Mouse (Mus musculus): Measurements from ENCODE around the gene Kcnn1. TPM values are rescaled to one million over a fixed set of nuclear protein-coding genes. Genes with fewer than 3 reads are reported as not detected.
A peak's percentile ranks its signal among the peaks of the same experiment; 100 is the strongest.

Gene Kcnn1
- polyA plus RNA-seq, 1 experiment: 0.90 TPM

DNA sequence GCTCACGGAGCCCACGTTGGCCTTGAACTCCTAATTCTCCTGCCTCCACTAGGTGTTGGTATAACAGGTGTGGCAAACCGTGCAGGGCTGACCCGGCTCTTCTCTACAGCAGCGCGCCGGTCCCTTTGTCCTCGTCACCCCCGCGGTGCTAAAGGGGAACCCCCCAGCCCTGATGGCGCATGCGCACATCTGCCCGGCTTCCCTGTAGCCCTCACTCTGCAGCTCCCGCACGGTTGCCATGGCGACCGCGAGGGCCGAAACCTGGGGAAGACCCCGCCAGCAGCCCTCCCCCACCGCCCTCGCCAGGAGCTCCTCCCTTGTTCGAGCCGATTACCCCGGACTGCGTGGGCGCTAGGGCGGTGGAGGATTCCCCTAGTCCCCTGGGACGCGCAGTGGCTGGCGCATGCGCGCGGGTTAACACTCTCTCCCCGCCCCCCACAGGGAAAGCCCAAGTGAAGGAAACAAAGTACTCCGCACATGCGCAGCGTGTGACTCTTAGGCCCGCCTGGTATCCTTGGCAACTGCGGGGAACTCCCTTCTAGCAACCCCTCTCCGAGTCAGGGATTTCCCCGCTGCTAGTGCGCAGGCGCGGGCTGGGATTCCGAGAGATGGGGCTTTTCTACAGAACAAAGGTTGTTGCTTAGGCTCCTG lies 2.4 kb upstream of the Kcnn1 start:
- Histone ChIP-seq H3K27ac (ENCODE audit: insufficient read depth, low read depth, low read length) (no peak overlapping the region), H3K27me3 (ENCODE audit: control insufficient read depth, insufficient read depth, low read length) (peaks cover 34% of the 10 kb centered on the region), H3K36me3 (ENCODE audit: control insufficient read depth, insufficient read depth, low read length) (peaks cover 6% of the 10 kb centered on the region), H3K4me1 (ENCODE audit: control insufficient read depth, insufficient read depth, insufficient read length, low read length) (peaks cover 28% of the 10 kb centered on the region), H3K4me3 (ENCODE audit: low read depth, low read length) (peak overlapping the region; percentile 66)
- WGBS: under 1% methylated on average over 46 of the region's 46 CpGs
- TF ChIP-seq POLR2A (IDR thresholded peaks at IDR 0.05; ENCODE audit: low read depth, low read length): no peak; the same call in 1 of the 2 replicates
- TF ChIP-seq CTCF (IDR thresholded peaks at IDR 0.05; ENCODE audit: extremely low read depth, insufficient read length, insufficient replicate concordance, low read depth, low read length): 0 out of 2 replicates have a peak, but pooled peaks have one; percentile 13

DNA sequence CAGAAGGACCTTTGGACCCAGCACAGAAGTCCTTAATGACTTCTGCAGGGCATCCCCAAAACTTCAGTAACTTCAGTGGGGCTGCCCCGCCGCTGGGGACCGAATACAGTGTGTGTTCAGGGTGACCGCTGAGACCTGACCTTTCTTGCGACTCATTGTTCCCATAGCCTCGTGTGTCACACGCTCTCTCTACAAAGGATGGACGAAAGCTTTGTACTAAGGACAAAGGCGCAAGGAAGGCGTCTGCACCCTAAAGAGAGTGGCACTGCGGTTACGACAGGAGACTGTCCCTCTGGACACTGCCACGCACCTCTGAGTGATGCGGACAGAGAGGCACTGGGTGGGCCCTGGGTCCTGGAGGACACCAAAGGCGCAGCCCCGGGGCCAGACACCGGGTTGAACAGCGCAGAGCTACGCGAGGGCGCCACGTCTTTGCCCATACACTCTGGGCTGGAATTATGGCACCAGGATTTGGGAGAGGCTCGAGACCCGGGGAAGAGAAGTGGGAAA lies 1.7 kb upstream of the Kcnn1 start:
- TF ChIP-seq POLR2A (IDR thresholded peaks at IDR 0.05; ENCODE audit: low read depth, low read length): no peak
- TF ChIP-seq CTCF (IDR thresholded peaks at IDR 0.05; ENCODE audit: extremely low read depth, insufficient read length, insufficient replicate concordance, low read depth, low read length): no peak
- no peak overlapping the region for H3K27ac ChIP-seq (ENCODE audit: insufficient read depth, low read depth, low read length)
- 3% methylated on average over 24 of the region's 24 CpGs for WGBS
- H3K36me3 ChIP-seq (ENCODE audit: control insufficient read depth, insufficient read depth, low read length): peaks cover 6% of the 10 kb centered on the region
- peak overlapping the region; percentile 66 for H3K4me3 ChIP-seq (ENCODE audit: low read depth, low read length)
- peaks cover 34% of the 10 kb centered on the region for H3K27me3 ChIP-seq (ENCODE audit: control insufficient read depth, insufficient read depth, low read length)
- H3K4me1 ChIP-seq (ENCODE audit: control insufficient read depth, insufficient read depth, insufficient read length, low read length): peaks cover 28% of the 10 kb centered on the region

DNA sequence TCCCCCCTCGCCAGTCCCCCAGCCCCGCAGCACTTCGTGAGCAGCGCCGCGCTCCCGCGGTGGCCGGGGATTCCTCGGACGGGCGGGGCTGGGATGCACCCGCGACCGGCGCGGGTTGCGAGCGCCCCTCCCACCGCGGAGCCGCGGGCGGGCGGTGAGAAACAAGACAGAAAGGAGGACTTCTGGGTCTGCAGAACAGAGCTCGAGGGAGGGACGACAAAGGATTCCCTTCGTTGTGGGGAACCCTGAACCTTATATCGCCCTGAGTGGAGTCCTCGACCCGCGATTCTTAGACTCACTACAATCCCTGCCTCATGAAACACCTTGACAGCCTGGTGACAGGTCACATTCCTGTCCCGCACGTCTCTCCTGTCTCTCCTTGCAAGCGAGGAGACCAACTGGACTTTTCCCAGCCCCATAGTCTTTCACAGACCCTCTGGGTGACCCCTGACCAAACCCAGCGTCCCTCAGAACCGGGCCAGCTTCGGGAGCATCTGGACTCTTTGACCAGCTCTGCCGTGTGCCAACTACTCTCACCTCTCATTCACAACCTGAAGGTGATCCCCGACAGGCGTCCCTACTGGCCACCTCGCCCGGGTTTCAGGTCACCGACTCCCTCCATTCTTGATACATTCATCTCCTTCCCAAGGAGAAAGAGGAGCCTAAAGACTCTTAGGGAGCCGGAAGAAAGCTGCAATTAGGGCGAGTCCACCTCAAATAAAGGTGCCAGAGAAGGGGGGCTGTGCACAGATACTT lies 1.1 kb upstream of the Kcnn1 start:
- TF ChIP-seq POLR2A (IDR thresholded peaks at IDR 0.05; ENCODE audit: low read depth, low read length) (no peak), CTCF (IDR thresholded peaks at IDR 0.05; ENCODE audit: extremely low read depth, insufficient read length, insufficient replicate concordance, low read depth, low read length) (no peak)
- Histone ChIP-seq H3K4me1 (ENCODE audit: control insufficient read depth, insufficient read depth, insufficient read length, low read length) (peaks cover 26% of the 10 kb centered on the region), H3K27ac (ENCODE audit: insufficient read depth, low read depth, low read length) (no peak overlapping the region), H3K36me3 (ENCODE audit: control insufficient read depth, insufficient read depth, low read length) (peaks cover 6% of the 10 kb centered on the region), H3K27me3 (ENCODE audit: control insufficient read depth, insufficient read depth, low read length) (peaks cover 34% of the 10 kb centered on the region), H3K4me3 (ENCODE audit: low read depth, low read length) (peak overlapping the region; percentile 38)
- 1% methylated on average over 46 of the region's 46 CpGs for WGBS

DNA sequence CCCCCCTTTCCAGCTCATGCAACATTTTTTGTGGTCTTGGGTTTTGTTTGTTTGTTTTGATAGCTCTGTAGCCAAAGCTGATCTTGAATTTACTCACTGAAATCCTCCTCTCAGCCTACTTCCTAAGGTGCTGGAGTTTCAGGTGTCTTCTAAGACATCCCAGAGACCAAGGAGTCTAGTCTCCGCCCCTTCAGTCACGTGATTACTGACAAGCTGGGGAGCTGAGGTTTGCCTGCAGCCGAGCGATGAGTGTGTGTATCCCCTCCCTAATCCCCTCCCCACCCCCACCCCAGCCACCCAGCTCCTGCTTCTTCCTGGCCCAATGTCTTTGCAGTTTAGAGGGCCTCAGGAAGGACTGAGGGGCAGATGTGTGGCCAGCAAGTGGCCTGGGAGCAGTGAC lies 5.5 kb downstream of the Kcnn1 start:
- Histone ChIP-seq H3K36me3 (ENCODE audit: control insufficient read depth, insufficient read depth, low read length) (no peaks in the 10 kb centered on the region), H3K4me3 (ENCODE audit: low read depth, low read length) (no peak overlapping the region), H3K27ac (ENCODE audit: insufficient read depth, low read depth, low read length) (no peak overlapping the region), H3K4me1 (ENCODE audit: control insufficient read depth, insufficient read depth, insufficient read length, low read length) (peaks cover 6% of the 10 kb centered on the region), H3K27me3 (ENCODE audit: control insufficient read depth, insufficient read depth, low read length) (peaks cover 8% of the 10 kb centered on the region)
- WGBS: 55% methylated on average over 4 of the region's 4 CpGs
- no peak for TF ChIP-seq POLR2A (IDR thresholded peaks at IDR 0.05; ENCODE audit: low read depth, low read length)
- no peak for TF ChIP-seq CTCF (IDR thresholded peaks at IDR 0.05; ENCODE audit: extremely low read depth, insufficient read length, insufficient replicate concordance, low read depth, low read length)

DNA sequence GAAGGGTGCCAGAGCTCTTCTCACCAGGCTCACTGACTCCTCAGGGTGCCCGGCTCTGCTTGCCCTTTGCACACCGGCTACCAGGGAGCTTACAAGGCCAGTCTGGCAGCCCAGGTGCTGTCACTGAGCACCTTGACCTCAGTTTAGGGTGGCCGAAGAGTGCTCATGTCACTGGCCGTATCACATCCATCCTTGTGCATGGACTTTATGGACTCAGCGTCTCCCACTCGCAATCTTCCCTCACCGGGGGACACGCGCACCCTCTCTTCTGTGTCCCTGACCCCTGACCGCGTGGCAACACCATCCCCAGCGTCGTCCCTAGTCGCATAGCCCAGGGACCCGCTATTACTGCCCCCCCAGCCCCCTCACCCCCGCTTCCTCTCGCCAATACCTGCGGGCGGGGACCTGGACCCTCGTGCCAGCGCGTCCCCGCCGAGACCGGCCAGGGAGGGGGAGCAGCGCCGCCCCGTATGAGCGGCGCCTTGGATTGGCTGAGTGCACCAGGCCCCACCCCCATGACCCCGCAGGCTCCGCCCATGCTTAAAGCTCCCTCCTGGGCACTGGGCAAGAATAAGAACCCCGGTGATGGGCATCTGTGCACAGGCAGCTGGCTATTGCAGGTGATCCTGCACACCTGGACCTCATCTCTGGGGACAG lies 6.4 kb downstream of the Kcnn1 start:
- WGBS: 6% methylated on average over 33 of the region's 33 CpGs
- Histone ChIP-seq H3K4me1 (ENCODE audit: control insufficient read depth, insufficient read depth, insufficient read length, low read length) (peaks cover 6% of the 10 kb centered on the region), H3K27ac (ENCODE audit: insufficient read depth, low read depth, low read length) (no peak overlapping the region), H3K27me3 (ENCODE audit: control insufficient read depth, insufficient read depth, low read length) (no peaks in the 10 kb centered on the region; the same call in 1 of the 2 replicates), H3K4me3 (ENCODE audit: low read depth, low read length) (peak overlapping the region; percentile 65), H3K36me3 (ENCODE audit: control insufficient read depth, insufficient read depth, low read length) (no peaks in the 10 kb centered on the region)
- no peak for TF ChIP-seq POLR2A (IDR thresholded peaks at IDR 0.05; ENCODE audit: low read depth, low read length)

DNA sequence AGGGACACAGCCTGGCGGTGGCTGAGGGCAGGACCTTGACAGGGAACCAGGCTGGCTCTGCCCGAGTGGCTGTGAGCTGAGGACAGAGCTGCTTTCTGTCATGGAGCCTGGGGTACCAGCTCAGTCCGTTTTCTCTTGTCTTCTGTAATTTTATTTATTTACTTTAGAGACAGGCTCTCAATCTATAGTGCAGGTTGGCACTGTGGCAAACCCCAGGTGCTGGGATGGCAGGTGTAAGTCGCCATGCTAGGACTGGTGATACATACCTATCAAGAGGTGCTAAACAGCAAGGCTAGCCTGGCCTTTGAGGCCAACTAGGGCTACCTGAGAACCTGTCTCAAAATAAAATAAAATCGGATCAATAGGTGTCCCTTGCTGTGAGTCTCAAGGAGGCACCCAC lies 7.0 kb downstream of the Kcnn1 start:
- TF ChIP-seq CTCF (IDR thresholded peaks at IDR 0.05; ENCODE audit: extremely low read depth, insufficient read length, insufficient replicate concordance, low read depth, low read length) (no peak), POLR2A (IDR thresholded peaks at IDR 0.05; ENCODE audit: low read depth, low read length) (no peak)
- Histone ChIP-seq H3K4me3 (ENCODE audit: low read depth, low read length) (no peak overlapping the region), H3K36me3 (ENCODE audit: control insufficient read depth, insufficient read depth, low read length) (no peaks in the 10 kb centered on the region), H3K4me1 (ENCODE audit: control insufficient read depth, insufficient read depth, insufficient read length, low read length) (peaks cover 6% of the 10 kb centered on the region), H3K27ac (ENCODE audit: insufficient read depth, low read depth, low read length) (no peak overlapping the region), H3K27me3 (ENCODE audit: control insufficient read depth, insufficient read depth, low read length) (no peaks in the 10 kb centered on the region; the same call in 1 of the 2 replicates)
- 66% methylated on average over 5 of the region's 5 CpGs for WGBS

DNA sequence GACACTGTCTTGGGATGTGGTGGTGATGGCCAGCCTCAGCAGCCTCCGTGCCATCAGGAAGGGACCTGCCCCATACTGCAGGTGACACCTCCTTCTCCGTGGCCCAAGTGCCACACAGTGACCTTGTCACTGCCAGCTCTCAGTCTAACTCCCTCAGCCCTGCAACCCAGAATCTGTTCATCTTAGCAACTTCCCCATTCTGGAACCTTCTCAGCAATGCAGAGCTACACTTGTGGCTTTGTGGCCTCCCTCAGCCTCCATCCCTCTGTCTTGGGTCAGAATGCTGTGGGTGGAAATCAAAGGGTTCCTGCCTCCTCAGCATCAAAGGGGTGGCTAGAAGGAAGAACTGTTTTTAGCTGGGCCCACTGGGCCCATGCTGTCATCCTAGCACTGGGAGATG lies 9.2 kb downstream of the Kcnn1 start:
- H3K27ac ChIP-seq (ENCODE audit: insufficient read depth, low read depth, low read length): no peak overlapping the region
- peaks cover 6% of the 10 kb centered on the region for H3K4me1 ChIP-seq (ENCODE audit: control insufficient read depth, insufficient read depth, insufficient read length, low read length)
- WGBS: 72% methylated on average over 2 of the region's 2 CpGs
- TF ChIP-seq CTCF (IDR thresholded peaks at IDR 0.05; ENCODE audit: extremely low read depth, insufficient read length, insufficient replicate concordance, low read depth, low read length) (no peak), POLR2A (IDR thresholded peaks at IDR 0.05; ENCODE audit: low read depth, low read length) (no peak)
- no peak overlapping the region for H3K4me3 ChIP-seq (ENCODE audit: low read depth, low read length)
- no peaks in the 10 kb centered on the region; the same call in 1 of the 2 replicates for H3K27me3 ChIP-seq (ENCODE audit: control insufficient read depth, insufficient read depth, low read length)
- H3K36me3 ChIP-seq (ENCODE audit: control insufficient read depth, insufficient read depth, low read length): no peaks in the 10 kb centered on the region

Measured in small intestine, adult 2 months (tissue).